34 mouse cellular contexts compared by ENCODE assay signal in genomic region chr3:153847207-153847733, GRCm38 (mm10). TPM values are rescaled to one million over a fixed set of nuclear protein-coding genes. Genes with fewer than 3 reads are reported as not detected.
DNase-seq lines count a peak whose midpoint lies in the region; ATAC-seq and TF ChIP-seq lines count a peak whose summit lies in the region.
"Had no signal": no experiment of that assay in that cellular context is flagged by ENCODE, and none has a peak within 500 bp of the region (broad histone marks: within the 10 kb centered on the region; RNA-seq: fewer than 3 reads in every experiment).

No protein-coding gene starts in this region.

- peaks cover 35% of the 10 kb centered on the region for H3K4me1 ChIP-seq in liver, embryonic 11.5 days (replicated peaks; ENCODE audit: control insufficient read depth, insufficient read depth, low read length)
- H3K4me1 ChIP-seq in liver, postnatal 0 days (ENCODE audit: insufficient read depth): peaks cover 8% of the 10 kb centered on the region
- peaks cover 50% of the 10 kb centered on the region for H3K4me1 ChIP-seq in G1E (ENCODE audit: insufficient read depth, low read depth, low read length)
- H3K4me1 ChIP-seq in liver, embryonic 13.5 days (replicated peaks): peaks cover 68% of the 10 kb centered on the region

- ATAC-seq in liver, embryonic 11.5 days (replicated peaks; ENCODE audit: low FRiP score): no peak
- no peak for ATAC-seq in liver, postnatal 0 days
- peak; percentile 37 for ATAC-seq in G1E (ENCODE audit: extremely low read depth, insufficient number of reproducible peaks, low FRiP score, poor library complexity, severe bottlenecking)
- 0 out of 2 replicates have a peak, but pooled peaks have one; percentile 19 for ATAC-seq in liver, embryonic 13.5 days (ENCODE audit: low read depth)
- ATAC-seq: activated CD4-positive, CD25-positive, alpha-beta regulatory T cell, adult 4 months; forebrain, embryonic 14.5 days; forebrain, postnatal 0 days; hindbrain, postnatal 0 days; inflammation-experienced regulatory T-cells, adult 6 months; intestine, embryonic 16.5 days had no signal

- no peaks in the 10 kb centered on the region for H3K9me3 ChIP-seq in liver, embryonic 11.5 days (ENCODE audit: control insufficient read depth, low read length)
- no peaks in the 10 kb centered on the region for H3K9me3 ChIP-seq in liver, postnatal 0 days (ENCODE audit: low read length)
- no peaks in the 10 kb centered on the region for H3K9me3 ChIP-seq in G1E (replicated peaks)
- no peaks in the 10 kb centered on the region for H3K9me3 ChIP-seq in liver, embryonic 13.5 days (replicated peaks)
- H3K9me3 ChIP-seq: embryonic facial prominence, embryonic 10.5 days; embryonic facial prominence, embryonic 13.5 days; heart, embryonic 13.5 days had no signal

- no peak for TF ChIP-seq CTCF in liver, postnatal 0 days (IDR thresholded peaks at IDR 0.05; ENCODE audit: low read depth)
- TF ChIP-seq CTCF in G1E (IDR thresholded peaks at IDR 0.05; ENCODE audit: low read depth, low read length): no peak

- H3K27ac ChIP-seq in liver, embryonic 11.5 days (ENCODE audit: low read depth, low read length): no peak overlapping the region
- no peak overlapping the region for H3K27ac ChIP-seq in liver, postnatal 0 days (ENCODE audit: low read depth)
- H3K27ac ChIP-seq in liver, embryonic 13.5 days: peak overlapping the region; percentile 56
- H3K27ac ChIP-seq: embryonic facial prominence, embryonic 10.5 days; embryonic facial prominence, embryonic 13.5 days; gastrocnemius, adult 2 months; heart, embryonic 13.5 days; hindbrain, embryonic 14.5 days; hindbrain, postnatal 0 days had no signal

- H3K27me3 ChIP-seq in liver, embryonic 11.5 days (replicated peaks; ENCODE audit: control insufficient read depth, insufficient read depth, low read length): no peaks in the 10 kb centered on the region
- no peaks in the 10 kb centered on the region for H3K27me3 ChIP-seq in liver, postnatal 0 days (ENCODE audit: insufficient read depth, low read length)
- H3K27me3 ChIP-seq in G1E (ENCODE audit: insufficient read depth, low read length): no peaks in the 10 kb centered on the region
- no peaks in the 10 kb centered on the region for H3K27me3 ChIP-seq in liver, embryonic 13.5 days
- H3K27me3 ChIP-seq: CH12.LX; embryonic facial prominence, embryonic 13.5 days had no signal

- peak; percentile 43 for DNase-seq in heart, adult 11 months
- DNase-seq in heart, postnatal 4 days: no peak
- no peak for DNase-seq in liver, embryonic 11.5 days (ENCODE audit: low spot score)
- DNase-seq in liver, postnatal 0 days: no peak
- no peak for DNase-seq in G1E (ENCODE audit: low spot score)
- DNase-seq in liver, embryonic 13.5 days: no peak
- no peak for DNase-seq in ovary, postnatal 36 days (ENCODE audit: low spot score)
- DNase-seq in gastrocnemius, adult 8-10 months (ENCODE audit: low spot score in 2 of 2): no peak
- DNase-seq: adrenal gland, adult 8-10 months; adrenal gland, postnatal 25 days; B cell, adult 2 months; cerebellum, adult 11-12 months; cerebellum, adult 8-10 months; cerebellum, postnatal 10 days; cerebellum, postnatal 36 days; embryo, embryonic 11 days; forebrain, postnatal 0 days; gastrocnemius, adult 2 months; gastrocnemius, postnatal 36 days; heart, postnatal 14 days had no signal

- no peaks in the 10 kb centered on the region for H3K36me3 ChIP-seq in liver, embryonic 11.5 days (ENCODE audit: control insufficient read depth, insufficient read depth, low read length)
- H3K36me3 ChIP-seq in liver, postnatal 0 days (replicated peaks; ENCODE audit: insufficient read depth, low read length): no peaks in the 10 kb centered on the region
- no peaks in the 10 kb centered on the region for H3K36me3 ChIP-seq in G1E (replicated peaks)
- H3K36me3 ChIP-seq in liver, embryonic 13.5 days: no peaks in the 10 kb centered on the region
- H3K36me3 ChIP-seq: embryonic facial prominence, embryonic 10.5 days; embryonic facial prominence, embryonic 13.5 days; heart, embryonic 13.5 days had no signal

- no peak for TF ChIP-seq EP300 in liver, postnatal 0 days (IDR thresholded peaks at IDR 0.05; ENCODE audit: low read depth)

- no peak overlapping the region; the same call in 1 of the 2 replicates for H3K9ac ChIP-seq in liver, embryonic 11.5 days (ENCODE audit: low read depth, low read length)
- H3K9ac ChIP-seq in liver, postnatal 0 days (replicated peaks): no peak overlapping the region
- H3K9ac ChIP-seq in liver, embryonic 13.5 days: peak overlapping the region; percentile 33; the same call in 1 of the 2 replicates
- H3K9ac ChIP-seq: embryonic facial prominence, embryonic 13.5 days; forebrain, postnatal 0 days; heart, embryonic 13.5 days; hindbrain, embryonic 14.5 days had no signal

- H3K4me3 ChIP-seq in liver, embryonic 11.5 days (ENCODE audit: low read depth, low read length): no peak overlapping the region
- H3K4me3 ChIP-seq in liver, postnatal 0 days (ENCODE audit: low read depth, low read length): no peak overlapping the region
- H3K4me3 ChIP-seq in G1E (ENCODE audit: low read depth, low read length): no peak overlapping the region; the same call in 1 of the 2 replicates
- no peak overlapping the region for H3K4me3 ChIP-seq in liver, embryonic 13.5 days (replicated peaks)
- H3K4me3 ChIP-seq: embryonic facial prominence, embryonic 10.5 days; embryonic facial prominence, embryonic 13.5 days; gastrocnemius, adult 2 months; heart, embryonic 13.5 days had no signal

- peak overlapping the region; percentile 28; the same call in 1 of the 2 replicates for H3K4me2 ChIP-seq in liver, embryonic 11.5 days
- no peak overlapping the region for H3K4me2 ChIP-seq in liver, postnatal 0 days (ENCODE audit: low read depth, low read length)
- H3K4me2 ChIP-seq in liver, embryonic 13.5 days: peak overlapping the region; percentile 39
- H3K4me2 ChIP-seq: embryonic facial prominence, embryonic 13.5 days; heart, embryonic 13.5 days; hindbrain, embryonic 14.5 days had no signal

- WGBS in liver, embryonic 11.5 days: 56% methylated on average over 7 of the region's 7 CpGs
- WGBS in liver, postnatal 0 days (ENCODE audit: insufficient replicate concordance): 60% methylated on average over 7 of the region's 7 CpGs
- WGBS in liver, embryonic 13.5 days (ENCODE audit: insufficient replicate concordance): 45% methylated on average over 7 of the region's 7 CpGs

RNA-seq across cellular contexts. Expression of gene Asb17, which starts 3.3 kb away (rescaled TPM):
- total RNA-seq in heart, postnatal 4 days (2021): not detected
- polyA plus RNA-seq in liver, embryonic 11.5 days (2014; fragmentation: Nextera tagmentation; extraction: Ambion mirVana): 8.3 and 9.6 TPM in 2 replicates
- polyA plus RNA-seq in liver, postnatal 0 days (2015; fragmentation: Nextera tagmentation; extraction: Ambion mirVana): 0.40 and 0.66 TPM in 2 replicates
- total RNA-seq in G1E (2014; fragmentation: Nextera tagmentation) (3.1 and 5.5 TPM in 2 replicates), G1E (2017) (2.8 and 3.1 TPM in 2 replicates)
- polyA plus RNA-seq in G1E (2012): 0.08 TPM in 1 of 2 replicates, not detected in the other
- 6.4 TPM in 2 replicates for polyA plus RNA-seq in liver, embryonic 13.5 days (2015; fragmentation: Nextera tagmentation; extraction: Ambion mirVana)
- under 1 TPM in 2 of 4 experiments, not detected in 2; 0.22 to 0.31 TPM for total RNA-seq in gastrocnemius, adult 8-10 months (2022)
- total RNA-seq: adrenal gland, adult 8-10 months; adrenal gland, postnatal 25 days; forebrain, postnatal 0 days; gastrocnemius, postnatal 36 days; granulocyte monocyte progenitor cell, adult 5-6 weeks; heart, postnatal 14 days; hematopoietic stem cell, adult 5-6 weeks; hindbrain, postnatal 0 days had no signal
- polyA plus RNA-seq: cortical plate, adult 2 months; forebrain, embryonic 14.5 days; forebrain, postnatal 0 days; frontal cortex, adult 2 months; hindbrain, embryonic 14.5 days; hindbrain, postnatal 0 days; inflammation-experienced regulatory T-cells, adult 6 months had no signal

RNA-seq across cellular contexts. Expression of gene Msh4, which starts 58.7 kb away (rescaled TPM):
- under 1 TPM; 0.29 to 0.31 TPM for total RNA-seq in heart, postnatal 4 days (2021)
- 0.09 and 0.11 TPM in 2 replicates for polyA plus RNA-seq in liver, embryonic 11.5 days (2014; fragmentation: Nextera tagmentation; extraction: Ambion mirVana)
- polyA plus RNA-seq in liver, postnatal 0 days (2015; fragmentation: Nextera tagmentation; extraction: Ambion mirVana): not detected in 2 replicates
- total RNA-seq in G1E (2014; fragmentation: Nextera tagmentation) (0.19 and 0.45 TPM in 2 replicates), G1E (2017) (0.46 and 0.49 TPM in 2 replicates)
- polyA plus RNA-seq in G1E (2012): not detected in 2 replicates
- 0.06 and 0.10 TPM in 2 replicates for polyA plus RNA-seq in liver, embryonic 13.5 days (2015; fragmentation: Nextera tagmentation; extraction: Ambion mirVana)
- total RNA-seq in gastrocnemius, adult 8-10 months (2022): under 1 TPM in 1 of 4 experiments, not detected in 3; 0.11 TPM
- total RNA-seq: gastrocnemius, postnatal 36 days; granulocyte monocyte progenitor cell, adult 5-6 weeks had no signal

Comparison
In these comparisons a context has a peak if more than half of its experiments do, and no peak if none do; other contexts are left out.
1. ATAC-seq: peak in G1E (single experiment) and liver, embryonic 13.5 days (single experiment); none in liver, embryonic 11.5 days (single experiment) and liver, postnatal 0 days (single experiment).